Mouse (Mus musculus) heart, embryonic 14.5 days (tissue): ENCODE data around the gene Phrf1. TPM values are rescaled to one million over a fixed set of nuclear protein-coding genes. Genes with fewer than 3 reads are reported as not detected.

Source experiments
- ATAC-seq: fragments of 200-750 bp; cut with Nextera tagmentation; 2 replicates; pipeline ENCODE4 v1.8.0; 2017; ENCODE audit warnings: low read depth, moderate TSS enrichment; ENCODE audit not compliant: insufficient number of reproducible peaks, insufficient read depth, low FRiP score
- H3K27ac ChIP-seq, 2 experiments: fragments of 200-500 bp in 1 of 2; fragments of 300-500 bp in 1 of 2; sonication (generic) in 1 of 2; replicated peaks in 1 of 2; 2 replicates each; pipeline ENCODE4 v1.5.1; 2012 to 2014; ENCODE audit warnings: low read depth in 2 of 2, low read length in 2 of 2, control low read depth in 1 of 2, mild to moderate bottlenecking in 1 of 2, mixed read lengths in 1 of 2; ENCODE audit not compliant: control insufficient read depth in 1 of 2, insufficient read depth in 1 of 2
- H3K27me3 ChIP-seq: fragments of 300-500 bp; sonication (generic); 2 replicates; pipeline ENCODE4 v1.6.1; 2014; ENCODE audit warnings: mild to moderate bottlenecking, low read length, control low read depth; ENCODE audit not compliant: control insufficient read depth, insufficient read depth
- H3K36me3 ChIP-seq: fragments of 300-500 bp; sonication (generic); 2 replicates; pipeline ENCODE4 v1.6.1; 2014; ENCODE audit warnings: mild to moderate bottlenecking, control low read depth, low read length, mixed read lengths; ENCODE audit not compliant: control insufficient read depth, insufficient read depth
- H3K4me1 ChIP-seq, 2 experiments: fragments of 200-500 bp in 1 of 2; fragments of 300-500 bp in 1 of 2; sonication (generic) in 1 of 2; 2 replicates each; pipeline ENCODE4 v1.6.1; 2012 to 2014; ENCODE audit warnings: low read length in 2 of 2, control low read depth in 1 of 2, mixed read lengths in 1 of 2; ENCODE audit not compliant: control insufficient read depth in 2 of 2, insufficient read depth in 2 of 2
- H3K4me2 ChIP-seq: fragments of 300-500 bp; sonication (generic); 2 replicates; pipeline ENCODE4 v1.6.1; 2014; ENCODE audit warnings: mild to moderate bottlenecking, low read length
- H3K4me3 ChIP-seq, 2 experiments: fragments of 200-500 bp in 1 of 2; fragments of 300-500 bp in 1 of 2; sonication (generic) in 1 of 2; 2 replicates each; pipeline ENCODE4 v1.5.1; 2012 to 2014; ENCODE audit warnings: low read length in 2 of 2, mild to moderate bottlenecking in 2 of 2, control low read depth in 1 of 2, low read depth in 1 of 2, moderate library complexity in 1 of 2; ENCODE audit not compliant: control insufficient read depth in 1 of 2, insufficient read depth in 1 of 2
- H3K9ac ChIP-seq: fragments of 300-500 bp; sonication (generic); 2 replicates; pipeline ENCODE4 v1.6.1; 2014; ENCODE audit warnings: mild to moderate bottlenecking, low read length
- H3K9me3 ChIP-seq: fragments of 300-500 bp; sonication (generic); 2 replicates; pipeline ENCODE4 v1.6.1; 2016; ENCODE audit warnings: low read length, control low read depth; ENCODE audit not compliant: control insufficient read depth
- WGBS: fragments of 180-500 bp; shearing (Covaris S2); extraction: QIAGEN DNeasy Blood & Tissue Kit; methylation state at CpG from one replicate; pipeline ENCODE4 v1.1.7; 2014; 5-methylcytosine and 5-hydroxymethylcytosine counted together
- polyA plus RNA-seq: library from polyadenylated mRNA; unstranded; fragments of >200 nt; fragmentation: Nextera tagmentation; extraction: Ambion mirVana; gene quantifications from 2 replicates; pipeline ENCODE4 v1.2.1, GENCODE M21; 2014

Gene Phrf1
- polyA plus RNA-seq, 1 experiment from 2014 or later = 41.3 TPM

DNA sequence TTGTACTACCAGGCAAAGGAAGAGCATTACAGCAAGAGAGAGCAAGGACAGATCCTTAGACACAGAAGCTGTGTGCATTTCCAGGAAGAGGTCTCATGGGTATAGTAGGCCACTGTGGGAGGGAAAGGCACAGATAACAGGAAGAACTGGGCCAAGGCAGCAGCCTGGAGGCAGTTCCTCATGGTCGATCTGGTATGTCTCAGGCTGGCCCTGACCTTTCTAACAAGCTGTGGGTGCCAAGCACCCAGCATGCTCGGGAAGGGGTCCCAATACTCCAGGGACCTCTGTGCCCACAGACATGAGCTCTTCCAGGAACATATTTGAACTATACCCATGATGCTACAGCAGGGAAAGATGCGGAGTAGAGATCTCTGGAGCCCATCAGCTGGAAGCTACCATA lies 24.0 kb upstream of the Phrf1 start:
- no peak for ATAC-seq
- Histone ChIP-seq H3K27ac (no peak overlapping the region), H3K36me3 (no peaks in the 10 kb centered on the region), H3K9ac (no peak overlapping the region), H3K27me3 (no peaks in the 10 kb centered on the region; the same call in 1 of the 2 replicates), H3K4me2 (no peak overlapping the region), H3K9me3 (no peaks in the 10 kb centered on the region), H3K4me3 (no peak overlapping the region), H3K4me1 (no peaks in the 10 kb centered on the region)
- 54% methylated on average over 3 of the region's 3 CpGs for WGBS

DNA sequence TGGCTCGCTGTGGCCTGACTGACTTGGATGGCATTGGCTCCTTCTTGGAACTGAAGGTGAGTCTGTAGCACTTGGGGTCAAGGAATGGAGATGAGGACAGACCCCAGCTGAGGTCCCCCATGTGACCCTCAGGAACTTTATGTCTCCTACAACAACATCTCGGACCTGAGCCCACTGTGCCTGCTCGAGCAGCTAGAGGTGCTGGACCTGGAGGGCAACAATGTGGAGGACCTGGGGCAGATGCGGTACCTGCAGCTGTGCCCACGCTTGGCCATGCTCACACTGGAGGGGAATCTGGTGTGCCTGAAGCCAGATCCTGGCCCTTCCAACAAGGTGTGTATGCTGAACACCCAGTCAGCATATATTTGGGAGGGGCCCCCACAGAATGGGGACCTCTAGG lies 23.1 kb upstream of the Phrf1 start:
- Histone ChIP-seq H3K9me3 (no peaks in the 10 kb centered on the region), H3K4me1 (no peaks in the 10 kb centered on the region), H3K4me3 (no peak overlapping the region), H3K36me3 (no peaks in the 10 kb centered on the region), H3K9ac (no peak overlapping the region), H3K4me2 (no peak overlapping the region), H3K27ac (no peak overlapping the region), H3K27me3 (no peaks in the 10 kb centered on the region; the same call in 1 of the 2 replicates)
- no peak for ATAC-seq
- WGBS = 90% methylated on average over 5 of the region's 5 CpGs

DNA sequence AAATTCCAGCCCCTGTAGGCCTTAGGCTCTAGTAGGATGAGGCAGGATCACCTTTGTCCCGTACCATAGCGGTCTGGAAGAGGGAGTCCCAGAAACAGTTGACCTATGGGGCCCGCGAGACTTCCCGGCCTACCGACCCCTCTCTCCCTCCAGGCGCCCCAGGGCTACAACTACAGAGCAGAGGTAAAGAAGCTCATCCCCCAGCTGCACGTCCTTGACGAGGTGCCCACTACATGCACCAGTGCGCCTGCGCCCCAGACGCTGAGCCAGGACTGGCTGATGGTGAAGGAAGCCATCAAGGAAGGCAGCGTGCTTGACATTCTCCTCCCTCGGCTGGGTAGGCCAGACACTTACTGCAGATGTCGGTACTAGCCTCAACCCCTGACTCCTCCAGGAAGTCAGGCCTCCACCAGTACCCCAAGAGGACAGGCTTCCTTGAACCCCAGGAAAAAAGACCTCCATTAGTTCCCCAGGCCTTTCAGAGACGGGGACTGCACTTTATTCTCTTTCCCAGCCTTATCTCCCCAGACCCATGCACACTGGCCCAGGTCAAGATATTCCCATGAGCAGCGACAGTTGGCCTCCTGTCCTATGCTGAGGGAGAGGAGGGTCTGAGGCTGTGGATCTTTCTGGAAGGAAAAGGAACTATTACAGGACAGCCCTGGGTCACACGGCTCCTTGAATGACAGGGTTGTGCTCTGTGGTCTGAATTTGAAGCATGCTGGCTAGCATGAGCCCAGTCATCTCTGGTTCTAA lies 22.2 kb upstream of the Phrf1 start:
- Histone ChIP-seq H3K4me1 (no peaks in the 10 kb centered on the region), H3K4me3 (no peak overlapping the region), H3K27ac (no peak overlapping the region), H3K9me3 (no peaks in the 10 kb centered on the region), H3K36me3 (no peaks in the 10 kb centered on the region), H3K4me2 (no peak overlapping the region), H3K9ac (no peak overlapping the region), H3K27me3 (no peaks in the 10 kb centered on the region; the same call in 1 of the 2 replicates)
- ATAC-seq = no peak
- WGBS = 91% methylated on average over 18 of the region's 18 CpGs

DNA sequence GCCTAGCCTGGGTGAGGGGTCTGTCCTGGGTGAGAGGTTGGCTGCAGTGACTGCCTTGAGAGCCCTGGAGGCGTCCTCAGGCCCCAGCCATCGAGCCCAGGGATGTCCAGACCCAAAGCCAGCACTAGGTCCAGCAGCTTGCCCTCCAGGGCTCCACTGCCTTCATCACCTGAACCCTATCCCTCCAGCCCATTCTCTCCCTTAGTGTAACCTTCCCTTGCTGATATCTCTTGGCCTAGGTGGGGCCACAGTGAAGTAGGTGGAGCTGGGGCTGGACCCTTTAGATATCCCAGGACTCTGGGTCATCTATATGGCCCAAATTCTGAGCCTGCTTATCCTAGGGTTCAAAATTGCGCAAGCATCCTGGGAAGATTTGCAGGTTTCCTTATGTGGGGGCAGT lies 19.1 kb upstream of the Phrf1 start:
- Histone ChIP-seq H3K36me3 (no peaks in the 10 kb centered on the region), H3K4me1 (no peaks in the 10 kb centered on the region), H3K9ac (no peak overlapping the region), H3K27ac (no peak overlapping the region), H3K9me3 (no peaks in the 10 kb centered on the region), H3K27me3 (no peaks in the 10 kb centered on the region; the same call in 1 of the 2 replicates), H3K4me3 (no peak overlapping the region), H3K4me2 (no peak overlapping the region)
- no peak for ATAC-seq
- WGBS = 60% methylated on average over 3 of the region's 3 CpGs

DNA sequence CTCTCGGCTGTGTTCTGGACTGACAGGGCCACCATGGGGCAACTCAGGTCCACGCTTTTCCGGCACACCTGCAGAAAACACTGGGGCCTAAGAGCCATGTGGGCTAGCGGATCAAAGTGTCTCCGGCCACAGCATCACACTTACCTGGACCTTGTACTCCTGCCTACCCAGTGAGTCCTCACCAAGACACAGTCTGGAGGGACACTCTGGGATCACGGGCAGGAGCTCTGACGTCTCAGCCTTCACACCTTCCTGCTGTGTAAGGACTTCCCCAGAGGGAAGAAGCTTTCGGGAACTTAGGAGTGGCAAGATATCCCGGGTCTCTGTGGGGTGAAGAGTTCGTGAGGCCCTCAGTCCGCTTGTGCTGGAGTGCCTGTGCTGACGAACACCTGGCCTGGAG lies 18.4 kb upstream of the Phrf1 start:
- Histone ChIP-seq H3K9ac (no peak overlapping the region), H3K4me3 (no peak overlapping the region), H3K36me3 (no peaks in the 10 kb centered on the region), H3K27me3 (no peaks in the 10 kb centered on the region; the same call in 1 of the 2 replicates), H3K4me1 (peaks cover 3 to 5% of the 10 kb centered on the region in 2 experiments; a peak in 3 of 4 replicates), H3K9me3 (no peaks in the 10 kb centered on the region), H3K27ac (no peak overlapping the region), H3K4me2 (no peak overlapping the region)
- no peak for ATAC-seq
- 66% methylated on average over 12 of the region's 12 CpGs for WGBS

GRCm38 (mm10) chr7:141210606-141211131 lies 17.9 kb upstream of the Phrf1 start:
- no peak overlapping the region for H3K4me2 ChIP-seq
- H3K27me3 ChIP-seq = no peaks in the 10 kb centered on the region; the same call in 1 of the 2 replicates
- H3K9ac ChIP-seq = no peak overlapping the region
- H3K4me1 ChIP-seq = peaks cover 4 to 7% of the 10 kb centered on the region in 2 experiments; a peak in 3 of 4 replicates
- H3K27ac ChIP-seq = no peak overlapping the region
- WGBS = 87% methylated on average over 14 of the region's 14 CpGs
- no peaks in the 10 kb centered on the region for H3K36me3 ChIP-seq
- no peak for ATAC-seq
- H3K9me3 ChIP-seq = no peaks in the 10 kb centered on the region
- H3K4me3 ChIP-seq = no peak overlapping the region

DNA sequence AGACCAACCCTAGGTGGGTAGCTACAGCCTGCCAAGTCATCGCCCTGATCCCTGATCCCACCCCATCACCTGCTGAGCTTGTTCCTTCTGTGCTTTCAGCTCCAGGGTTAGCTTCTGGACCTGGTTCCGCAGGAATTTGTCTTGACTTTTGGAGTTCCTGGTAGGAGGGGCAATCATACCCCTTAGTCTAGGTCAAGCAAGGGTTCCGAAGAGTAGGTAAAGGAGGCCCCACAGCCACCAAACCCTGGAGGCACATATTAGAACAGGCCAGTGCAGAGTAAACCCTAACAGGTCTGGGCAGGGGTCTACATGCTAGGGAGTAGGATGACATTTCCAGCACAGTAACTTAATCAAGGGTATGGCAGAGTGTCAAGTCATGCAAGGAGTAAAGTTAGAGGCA lies 15.5 kb upstream of the Phrf1 start:
- WGBS = 87% methylated on average over 3 of the region's 3 CpGs
- H3K4me1 ChIP-seq = peaks cover 9 to 17% of the 10 kb centered on the region in 2 experiments
- H3K9me3 ChIP-seq = no peaks in the 10 kb centered on the region
- no peak overlapping the region for H3K4me2 ChIP-seq
- no peak overlapping the region for H3K27ac ChIP-seq
- H3K4me3 ChIP-seq = no peak overlapping the region
- no peaks in the 10 kb centered on the region; the same call in 1 of the 2 replicates for H3K27me3 ChIP-seq
- H3K36me3 ChIP-seq = 0 out of 2 replicates have a peak, but pooled peaks cover 4% of the 10 kb centered on the region
- H3K9ac ChIP-seq = no peak overlapping the region
- no peak for ATAC-seq
